Mouse (Mus musculus) left cerebral cortex, postnatal 10 days (tissue): ENCODE measurements around the gene Fam71e1. TPM values are rescaled to one million over a fixed set of nuclear protein-coding genes. Genes with fewer than 3 reads are reported as not detected.

Experiments
- DNase-seq, 2 experiments: peaks; one replicate each; pipeline ENCODE4 v3.0.0; 2021 to 2022; ENCODE audit warnings: low spot score in 2 of 2, mixed read lengths in 1 of 2; ENCODE audit errors: extremely low spot score in 1 of 2
- intact Hi-C: fragments of 180-260 bp; cut with DNase I; formaldehyde crosslinking; loops from one replicate; pipeline ENCODE4 v1.15.1; 2025
- microRNA-seq: library from miRNA; unstranded; fragments of <30 nt; microRNA quantifications from one replicate; pipeline ENCODE4 v1.2.0, GENCODE M21; 2022
- total RNA-seq, 2 experiments: library from RNA; stranded (reverse); gene quantifications; 2 replicates each; pipeline ENCODE4 v1.2.3; 2021

The Fam71e1 gene
- total RNA-seq, 2 experiments from 2014 or later, result 24.4 to 26.8 TPM

- intact Hi-C loops, result no loop called here
- no peak for DNase-seq
Measured at GRCm38 (mm10) chr7:44546274-44546673, 49.9 kb downstream of the Fam71e1 start.

GRCm38 (mm10) chr7:44547041-44547440 lies 50.7 kb downstream of the Fam71e1 start:
- intact Hi-C loops, result no loop called here
- DNase-seq, result no peak

- intact Hi-C loops, result no loop called here
- no peak for DNase-seq
Measured at GRCm38 (mm10) chr7:44547725-44548124, 51.3 kb downstream of the Fam71e1 start.

GRCm38 (mm10) chr7:44548497-44549087 lies 52.2 kb downstream of the Fam71e1 start, which contains the start of gene Pold1:
Pold1 (minus strand) TSS chr7:44548849.
- DNase-seq, result peak; percentile 98 to 100
- intact Hi-C loops, result no loop called here

GRCm38 (mm10) chr7:44549621-44550408 lies 53.4 kb downstream of the Fam71e1 start:
- no peak for DNase-seq
- intact Hi-C loops, result loop anchor here (5.0 to 10.0 kb wide), 2 partner anchors 53 to 175 kb away; partner anchors contain the start of genes Emc10 and Fam71e1

- DNase-seq, result no peak
- intact Hi-C loops, result loop anchor here (5.0 to 10.0 kb wide), 2 partner anchors 53 to 176 kb away; partner anchors contain the start of genes Emc10 and Fam71e1
Measured at GRCm38 (mm10) chr7:44550409-44550678, 54.0 kb downstream of the Fam71e1 start.

Small RNA genes lying within 50 kb of the gene (microRNA-seq; reads per million reads assigned to microRNA genes)
- 4.3 reads per million, percentile 15 among the genes with 10 or more reads in this experiment for gene Mir7052
- gene Mir7053, result 0.86 reads per million

Other genes with a start within 250 kb of the Fam71e1 start
- gene 1700028J19Rik, start 249.9 kb upstream of the Fam71e1 start, total RNA-seq, result under 1 TPM; 0.91 to 0.94 TPM
- 100 to 1,000 TPM; 116 to 119 TPM for gene 2410002F23Rik, start 249.9 kb upstream of the Fam71e1 start, total RNA-seq
- not detected for gene Acp4, start 239.2 kb upstream of the Fam71e1 start, total RNA-seq
- not detected for gene Gm15517, start 235.1 kb upstream of the Fam71e1 start, total RNA-seq
- gene Clec11a, start 189.7 kb upstream of the Fam71e1 start, total RNA-seq, result 1 to 10 TPM; 2.5 to 2.8 TPM
- 100 to 1,000 TPM; 423 to 432 TPM for gene Shank1, start 186.3 kb upstream of the Fam71e1 start, total RNA-seq
- 10 to 100 TPM; 77.1 to 78.3 TPM for gene Syt3, start 112.5 kb upstream of the Fam71e1 start, total RNA-seq
- 1 to 10 TPM; 2.1 to 2.9 TPM for gene 1700008O03Rik, start 110.8 kb upstream of the Fam71e1 start, total RNA-seq
- 100 to 1,000 TPM; 311 to 323 TPM for gene Lrrc4b, start 67.6 kb upstream of the Fam71e1 start, total RNA-seq
- 10 to 100 TPM; 14.7 to 18.0 TPM for gene Aspdh, start 31.2 kb upstream of the Fam71e1 start, total RNA-seq
- gene Josd2, start 28.6 kb upstream of the Fam71e1 start, total RNA-seq, result 10 to 100 TPM; 36.3 to 37.4 TPM
- 100 to 1,000 TPM; 143 to 144 TPM for gene Emc10, start 52 bp upstream of the Fam71e1 start, total RNA-seq
- gene Mybpc2, start 28.1 kb downstream of the Fam71e1 start, total RNA-seq, result under 1 TPM; 0.09 to 0.53 TPM
- gene Spib, start 35.5 kb downstream of the Fam71e1 start, total RNA-seq, result under 1 TPM in 1 of 2 experiments, not detected in 1; 0.13 TPM
- 1 to 10 TPM; 6.9 to 7.2 TPM for gene Pold1, start 52.3 kb downstream of the Fam71e1 start, total RNA-seq
- 10 to 100 TPM; 49.6 to 53.6 TPM for gene Nr1h2, start 57.4 kb downstream of the Fam71e1 start, total RNA-seq
- gene Napsa, start 75.8 kb downstream of the Fam71e1 start, total RNA-seq, result under 1 TPM in 1 of 2 experiments, not detected in 1; 0.32 TPM
- 10 to 100 TPM; 48.5 to 55.4 TPM for gene Kcnc3, start 94.1 kb downstream of the Fam71e1 start, total RNA-seq
- 1 to 10 TPM; 9.1 to 9.7 TPM for gene Myh14, start 174.3 kb downstream of the Fam71e1 start, total RNA-seq
- not detected for gene Izumo2, start 212.2 kb downstream of the Fam71e1 start, total RNA-seq